Mouse (Mus musculus): ENCODE measurements around the gene Gramd1c.

Gene Gramd1c

GRCm38 (mm10) chr16:44018986-44019548, 44.1 kb downstream of the Gramd1c start:
- DNase-seq (ENCODE audit: low spot score in 2 of 2) = no peak

- DNase-seq (ENCODE audit: low spot score in 2 of 2) = no peak
Measured at GRCm38 (mm10) chr16:44018372-44018771, 44.8 kb downstream of the Gramd1c start.

- no peak for DNase-seq (ENCODE audit: low spot score in 2 of 2)
Measured at GRCm38 (mm10) chr16:44017707-44018106, 45.4 kb downstream of the Gramd1c start.

- DNase-seq (ENCODE audit: low spot score in 2 of 2) = no peak
Measured at GRCm38 (mm10) chr16:44016164-44016563, 47.0 kb downstream of the Gramd1c start.

GRCm38 (mm10) chr16:44015416-44016158, 47.6 kb downstream of the Gramd1c start:
- DNase-seq (ENCODE audit: low spot score in 2 of 2) = no peak

- no peak for DNase-seq (ENCODE audit: low spot score in 2 of 2)
Measured at GRCm38 (mm10) chr16:44011010-44011409, 52.1 kb downstream of the Gramd1c start.

- no peak for DNase-seq (ENCODE audit: low spot score in 2 of 2)
Measured at GRCm38 (mm10) chr16:44002086-44002485, 61.1 kb downstream of the Gramd1c start.

- no peak for DNase-seq (ENCODE audit: low spot score in 2 of 2)
Measured at GRCm38 (mm10) chr16:43999541-43999940, 63.6 kb downstream of the Gramd1c start.

GRCm38 (mm10) chr16:43999111-43999510, 64.0 kb downstream of the Gramd1c start:
- DNase-seq (ENCODE audit: low spot score in 2 of 2) = no peak

GRCm38 (mm10) chr16:43994623-43995022, 68.5 kb downstream of the Gramd1c start:
- DNase-seq (ENCODE audit: low spot score in 2 of 2) = no peak

GRCm38 (mm10) chr16:43986299-43986698, 76.8 kb downstream of the Gramd1c start:
- DNase-seq (ENCODE audit: low spot score in 2 of 2) = no peak

- DNase-seq (ENCODE audit: low spot score in 2 of 2) = no peak
Measured at GRCm38 (mm10) chr16:43980110-43980609, 83.0 kb downstream of the Gramd1c start.

- peak in 1 of 2 experiments; percentile 47 for DNase-seq (ENCODE audit: low spot score in 2 of 2)
Measured at GRCm38 (mm10) chr16:43979328-43980109, 83.6 kb downstream of the Gramd1c start, which contains the start of gene Zdhhc23. Gene Zdhhc23, minus strand, starts transcription at chr16:43979791.

GRCm38 (mm10) chr16:43979010-43979327, 84.2 kb downstream of the Gramd1c start:
- DNase-seq (ENCODE audit: low spot score in 2 of 2) = no peak

- DNase-seq (ENCODE audit: low spot score in 2 of 2) = no peak
Measured at GRCm38 (mm10) chr16:43973606-43974220, 89.4 kb downstream of the Gramd1c start.

- no peak for DNase-seq (ENCODE audit: low spot score in 2 of 2)
Measured at GRCm38 (mm10) chr16:43973147-43973546, 90.0 kb downstream of the Gramd1c start.

GRCm38 (mm10) chr16:43972391-43972790, 90.8 kb downstream of the Gramd1c start:
- DNase-seq (ENCODE audit: low spot score in 2 of 2) = no peak

GRCm38 (mm10) chr16:43971741-43972140, 91.4 kb downstream of the Gramd1c start:
- DNase-seq (ENCODE audit: low spot score in 2 of 2) = no peak

GRCm38 (mm10) chr16:43971189-43971588, 92.0 kb downstream of the Gramd1c start:
- DNase-seq (ENCODE audit: low spot score in 2 of 2) = no peak

GRCm38 (mm10) chr16:43970426-43970825, 92.7 kb downstream of the Gramd1c start:
- no peak for DNase-seq (ENCODE audit: low spot score in 2 of 2)

GRCm38 (mm10) chr16:43965781-43966389, 97.3 kb downstream of the Gramd1c start:
- no peak for DNase-seq (ENCODE audit: low spot score in 2 of 2)

- no peak for DNase-seq (ENCODE audit: low spot score in 2 of 2)
Measured at GRCm38 (mm10) chr16:43963780-43964179, 99.4 kb downstream of the Gramd1c start.

Measured in right cerebral cortex, postnatal 10 days (tissue).